15 mouse cellular contexts compared by ENCODE assay signal in genomic region chr12:75412964-75413363, GRCm38 (mm10). TPM values are rescaled to one million over a fixed set of nuclear protein-coding genes. Genes with fewer than 3 reads are reported as not detected.
A peak's percentile ranks its signal among the peaks of the same experiment; 100 is the strongest.
DNase-seq lines count a peak whose midpoint lies in the region; ATAC-seq and TF ChIP-seq lines count a peak whose summit lies in the region.
"Had no signal": no experiment of that assay in that cellular context is flagged by ENCODE, and none has a peak within 500 bp of the region (broad histone marks: within the 10 kb centered on the region; RNA-seq: fewer than 3 reads in every experiment).

No protein-coding gene starts in this region.

- no peak overlapping the region for H3K4me2 ChIP-seq in stomach, postnatal 0 days (replicated peaks; ENCODE audit: low read depth)
- H3K4me2 ChIP-seq: heart, embryonic 13.5 days had no signal

- ATAC-seq in stomach, postnatal 0 days (ENCODE audit: low FRiP score, low TSS enrichment), result peak; percentile 35; the same call in 1 of the 2 replicates

- H3K4me1 ChIP-seq in testis, adult 2 months (ENCODE audit: control insufficient read depth, insufficient read depth, low read length), result no peaks in the 10 kb centered on the region
- H3K4me1 ChIP-seq in stomach, postnatal 0 days (replicated peaks; ENCODE audit: control insufficient read depth, insufficient read depth), result no peaks in the 10 kb centered on the region
- H3K4me1 ChIP-seq: heart, embryonic 13.5 days had no signal

- no peak for TF ChIP-seq EP300 in stomach, postnatal 0 days (optimal IDR thresholded peaks at IDR 0.05)

- H3K27ac ChIP-seq in testis, adult 2 months (ENCODE audit: control insufficient read depth, insufficient read depth, low read depth, low read length), result no peak overlapping the region
- no peak overlapping the region for H3K27ac ChIP-seq in stomach, postnatal 0 days (replicated peaks)
- H3K27ac ChIP-seq: heart, embryonic 13.5 days; liver, embryonic 14.5 days had no signal

- no peak for TF ChIP-seq CTCF in testis, adult 2 months (IDR thresholded peaks at IDR 0.05; ENCODE audit: control insufficient read depth, insufficient read depth, insufficient replicate concordance, low read depth, low read length)
- no peak for TF ChIP-seq CTCF in stomach, postnatal 0 days (IDR thresholded peaks at IDR 0.05; ENCODE audit: low read depth)

- TF ChIP-seq POLR2A in testis, adult 2 months (IDR thresholded peaks at IDR 0.05; ENCODE audit: control insufficient read depth, low read depth, low read length), result no peak

- no peaks in the 10 kb centered on the region for H3K36me3 ChIP-seq in testis, adult 2 months (ENCODE audit: control insufficient read depth, insufficient read depth, low read length)
- H3K36me3 ChIP-seq in stomach, postnatal 0 days (ENCODE audit: control insufficient read depth, insufficient read depth, low read length), result no peaks in the 10 kb centered on the region
- H3K36me3 ChIP-seq: heart, embryonic 13.5 days had no signal

- no peaks in the 10 kb centered on the region for H3K9me3 ChIP-seq in stomach, postnatal 0 days (ENCODE audit: control insufficient read depth, low read length)
- H3K9me3 ChIP-seq: heart, embryonic 13.5 days had no signal

- peak overlapping the region; percentile 13; the same call in 1 of the 2 replicates for H3K4me3 ChIP-seq in testis, adult 2 months (ENCODE audit: control insufficient read depth, low read depth, low read length)
- H3K4me3 ChIP-seq in stomach, postnatal 0 days (ENCODE audit: low read depth, low read length), result no peak overlapping the region
- H3K4me3 ChIP-seq: heart, embryonic 13.5 days had no signal

- WGBS in stomach, postnatal 0 days, result 65% methylated on average over 9 of the region's 9 CpGs

- no peak overlapping the region for H3K9ac ChIP-seq in stomach, postnatal 0 days (ENCODE audit: low read length)
- H3K9ac ChIP-seq: heart, embryonic 13.5 days; liver, embryonic 14.5 days had no signal

- H3K27me3 ChIP-seq in testis, adult 2 months (ENCODE audit: control insufficient read depth, insufficient read depth, low read length), result no peaks in the 10 kb centered on the region
- no peaks in the 10 kb centered on the region for H3K27me3 ChIP-seq in stomach, postnatal 0 days (ENCODE audit: control insufficient read depth, insufficient read depth, low read length)
- H3K27me3 ChIP-seq: heart, embryonic 13.5 days had no signal

- peak; percentile 18 for DNase-seq in heart, adult 8-10 months (ENCODE audit: low spot score)
- no peak for DNase-seq in heart, adult 11 months
- no peak for DNase-seq in testis, postnatal 10 days (ENCODE audit: low spot score)
- DNase-seq in lung, postnatal 10 days, result peak; percentile 53
- no peak for DNase-seq in stomach, postnatal 0 days (ENCODE audit: low spot score)
- DNase-seq in urinary bladder, postnatal 25 days (ENCODE audit: low spot score), result no peak
- DNase-seq in urinary bladder, postnatal 4 days (ENCODE audit: low spot score in 2 of 2), result no peak
- DNase-seq: adrenal gland, postnatal 14 days; cerebellum, adult 18-20 months; kidney, adult 11 months; layer of hippocampus, postnatal 36 days had no signal

RNA-seq across cellular contexts. Expression of gene Gphb5, which starts 3.6 kb away (rescaled TPM):
- not detected for total RNA-seq in heart, adult 8-10 months (2022)
- 0.12 TPM in 1 of 2 replicates, not detected in the other for polyA plus RNA-seq in testis, adult 2 months (2012; rRNA removed)
- polyA plus RNA-seq in stomach, postnatal 0 days (2015; fragmentation: Nextera tagmentation; extraction: Ambion mirVana), result not detected in 2 replicates
- total RNA-seq: adrenal gland, postnatal 14 days; layer of hippocampus, postnatal 36 days had no signal
- polyA plus RNA-seq: frontal cortex, adult 2 months; heart, embryonic 13.5 days; liver, embryonic 14.5 days had no signal

Comparison
In these comparisons a context has a peak if more than half of its experiments do, and no peak if none do; other contexts are left out.
1. DNase-seq: peak in heart, adult 8-10 months (single experiment) and lung, postnatal 10 days (single experiment); none in heart, adult 11 months (single experiment), testis, postnatal 10 days (single experiment), stomach, postnatal 0 days (single experiment), urinary bladder, postnatal 25 days (single experiment) and urinary bladder, postnatal 4 days (0 of 2).